8 mouse cellular contexts compared by ENCODE assay signal in genomic region chrX:106794686-106795085, GRCm38 (mm10). TPM values are rescaled to one million over a fixed set of nuclear protein-coding genes. Genes with fewer than 3 reads are reported as not detected.
DNase-seq lines count a peak whose midpoint lies in the region; ATAC-seq lines count a peak whose summit lies in the region.

No protein-coding gene starts in this region.

- WGBS in heart, embryonic 12.5 days, result 14% methylated on average over 2 of the region's 2 CpGs
- 9% methylated on average over 2 of the region's 2 CpGs for WGBS in midbrain, embryonic 11.5 days
- WGBS in midbrain, embryonic 10.5 days, result 8% methylated on average over 2 of the region's 2 CpGs

- H3K4me1 ChIP-seq in heart, embryonic 12.5 days (replicated peaks), result no peaks in the 10 kb centered on the region
- no peaks in the 10 kb centered on the region for H3K4me1 ChIP-seq in midbrain, embryonic 11.5 days (ENCODE audit: control insufficient read depth, insufficient read depth, low read length)
- H3K4me1 ChIP-seq in midbrain, embryonic 10.5 days, result no peaks in the 10 kb centered on the region

- no peak overlapping the region for H3K4me2 ChIP-seq in heart, embryonic 12.5 days
- H3K4me2 ChIP-seq in midbrain, embryonic 11.5 days, result no peak overlapping the region

- H3K36me3 ChIP-seq in heart, embryonic 12.5 days, result no peaks in the 10 kb centered on the region
- no peaks in the 10 kb centered on the region for H3K36me3 ChIP-seq in midbrain, embryonic 11.5 days (ENCODE audit: control insufficient read depth, insufficient read depth, low read length)
- no peaks in the 10 kb centered on the region for H3K36me3 ChIP-seq in midbrain, embryonic 10.5 days

- no peak overlapping the region for H3K27ac ChIP-seq in heart, embryonic 12.5 days (ENCODE audit: poor library complexity, severe bottlenecking)
- H3K27ac ChIP-seq in midbrain, embryonic 11.5 days (ENCODE audit: low read depth, low read length), result no peak overlapping the region
- no peak overlapping the region for H3K27ac ChIP-seq in midbrain, embryonic 10.5 days (replicated peaks)

- H3K27me3 ChIP-seq in heart, embryonic 12.5 days (replicated peaks), result no peaks in the 10 kb centered on the region
- H3K27me3 ChIP-seq in midbrain, embryonic 11.5 days (ENCODE audit: control insufficient read depth, insufficient read depth, low read length), result no peaks in the 10 kb centered on the region
- peaks cover 17% of the 10 kb centered on the region; the same call in 1 of the 2 replicates for H3K27me3 ChIP-seq in midbrain, embryonic 10.5 days (ENCODE audit: low read depth, poor library complexity, severe bottlenecking)

- no peaks in the 10 kb centered on the region for H3K9me3 ChIP-seq in heart, embryonic 12.5 days (replicated peaks)
- H3K9me3 ChIP-seq in midbrain, embryonic 11.5 days (ENCODE audit: control insufficient read depth, low read length), result no peaks in the 10 kb centered on the region
- H3K9me3 ChIP-seq in midbrain, embryonic 10.5 days (replicated peaks), result no peaks in the 10 kb centered on the region

- DNase-seq in heart, adult 8-10 months (ENCODE audit: low spot score), result peak; percentile 9
- peak; percentile 86 for DNase-seq in midbrain, embryonic 11.5 days (ENCODE audit: low spot score, missing footprints)
- no peak for DNase-seq in midbrain, embryonic 10.5 days (ENCODE audit: low spot score)
- DNase-seq in embryo, embryonic 10 days (ENCODE audit: low spot score), result peak; percentile 50
- DNase-seq in skeletal muscle tissue, adult 2 months (ENCODE audit: low read depth, low spot score), result peak; percentile 2
- no peak for DNase-seq in urinary bladder, postnatal 4 days (ENCODE audit: low spot score in 2 of 2)
- no peak for DNase-seq in cerebellum, postnatal 4 days (ENCODE audit: low spot score in 2 of 2)

- H3K9ac ChIP-seq in heart, embryonic 12.5 days, result no peak overlapping the region
- no peak overlapping the region for H3K9ac ChIP-seq in midbrain, embryonic 11.5 days (ENCODE audit: low read length)

- H3K4me3 ChIP-seq in heart, embryonic 12.5 days, result no peak overlapping the region
- H3K4me3 ChIP-seq in midbrain, embryonic 11.5 days (ENCODE audit: low read depth, low read length), result no peak overlapping the region
- H3K4me3 ChIP-seq in midbrain, embryonic 10.5 days, result no peak overlapping the region

- no peak for ATAC-seq in heart, embryonic 12.5 days (ENCODE audit: insufficient number of reproducible peaks, low FRiP score)
- ATAC-seq in midbrain, embryonic 11.5 days (ENCODE audit: low FRiP score), result no peak

RNA-seq across cellular contexts. Expression of gene Rtl3, which starts 45.8 kb away (rescaled TPM):
- total RNA-seq in heart, adult 8-10 months (2022), result 1 to 10 TPM in 2 of 4 experiments, under 1 TPM in 2; 0.52 to 1.8 (median 0.91) TPM
- polyA plus RNA-seq in heart, embryonic 12.5 days (2016; fragmentation: Nextera tagmentation; extraction: Ambion mirVana), result 3.8 and 3.9 TPM in 2 replicates
- polyA plus RNA-seq in midbrain, embryonic 11.5 days (2014; fragmentation: Nextera tagmentation; extraction: Ambion mirVana), result 2.5 and 4.4 TPM in 2 replicates
- 0.41 and 1.8 TPM in 2 replicates for polyA plus RNA-seq in midbrain, embryonic 10.5 days (2016; fragmentation: Nextera tagmentation; extraction: Ambion mirVana)

Comparison
In these comparisons a context has a peak if more than half of its experiments do, and no peak if none do; other contexts are left out.
1. DNase-seq: peak in heart, adult 8-10 months (single experiment), midbrain, embryonic 11.5 days (single experiment), embryo, embryonic 10 days (single experiment) and skeletal muscle tissue, adult 2 months (single experiment); none in midbrain, embryonic 10.5 days (single experiment), urinary bladder, postnatal 4 days (0 of 2) and cerebellum, postnatal 4 days (0 of 2).